Mouse (Mus musculus) heart, embryonic 12.5 days (tissue): ENCODE measurements around the gene Sparc. TPM values are rescaled to one million over a fixed set of nuclear protein-coding genes. Genes with fewer than 3 reads are reported as not detected.

Experiments used
- ATAC-seq: fragments of 200-750 bp; cut with Nextera tagmentation; 2 replicates; pipeline ENCODE4 v1.8.0; 2017; ENCODE audit warnings: moderate TSS enrichment, moderate library complexity; ENCODE audit not compliant: insufficient number of reproducible peaks, low FRiP score
- H3K27ac ChIP-seq: fragments of 300-500 bp; sonication (generic); 2 replicates; pipeline ENCODE4 v1.5.1; 2016; ENCODE audit warnings: mild to moderate bottlenecking, moderate library complexity; ENCODE audit not compliant: poor library complexity, severe bottlenecking
- H3K27me3 ChIP-seq: fragments of 300-500 bp; sonication (generic); replicated peaks from 2 replicates; pipeline ENCODE4 v1.6.1; 2016; ENCODE audit warnings: mild to moderate bottlenecking, moderate library complexity
- H3K36me3 ChIP-seq: fragments of 300-500 bp; sonication (generic); 2 replicates; pipeline ENCODE4 v1.6.1; 2016; ENCODE audit warnings: mild to moderate bottlenecking, moderate library complexity
- H3K4me1 ChIP-seq: fragments of 300-500 bp; sonication (generic); replicated peaks from 2 replicates; pipeline ENCODE4 v1.6.1; 2016; ENCODE audit warnings: mild to moderate bottlenecking
- H3K4me2 ChIP-seq: fragments of 300-500 bp; sonication (generic); 2 replicates; pipeline ENCODE4 v1.6.1; 2016; ENCODE audit warnings: mild to moderate bottlenecking, moderate library complexity
- H3K4me3 ChIP-seq: fragments of 300-500 bp; sonication (generic); 2 replicates; pipeline ENCODE4 v1.5.1; 2016; ENCODE audit warnings: mild to moderate bottlenecking
- H3K9ac ChIP-seq: fragments of 300-500 bp; sonication (generic); 2 replicates; pipeline ENCODE4 v1.6.1; 2016; ENCODE audit warnings: mild to moderate bottlenecking, moderate library complexity
- H3K9me3 ChIP-seq: fragments of 300-500 bp; sonication (generic); replicated peaks from 2 replicates; pipeline ENCODE4 v1.6.1; 2016; ENCODE audit warnings: mild to moderate bottlenecking, moderate library complexity
- WGBS: fragments of 180-500 bp; shearing (Covaris S2); methylation state at CpG from one replicate; pipeline ENCODE4 v1.1.7; 2016; 5-methylcytosine and 5-hydroxymethylcytosine counted together
- polyA plus RNA-seq: library from polyadenylated mRNA; unstranded; fragments of >200 nt; fragmentation: Nextera tagmentation; extraction: Ambion mirVana; gene quantifications from 2 replicates; pipeline ENCODE4 v1.2.1, GENCODE M21; 2016

Gene Sparc
- polyA plus RNA-seq, 1 experiment from 2014 or later, result 1,408 TPM

- ATAC-seq, result no peak
Observed at GRCm38 (mm10) chr11:55407133-55407532, 15.8 kb downstream of the Sparc start.

GRCm38 (mm10) chr11:55405601-55406469 is 17.1 kb downstream of the Sparc start:
- peaks cover 6% of the 10 kb centered on the region for H3K4me1 ChIP-seq
- WGBS, result 61% methylated on average over 8 of the region's 8 CpGs
- H3K27me3 ChIP-seq, result no peaks in the 10 kb centered on the region
- H3K9ac ChIP-seq, result no peak overlapping the region
- no peak overlapping the region for H3K4me2 ChIP-seq
- H3K27ac ChIP-seq, result peak overlapping the region; percentile 56; the same call in 1 of the 2 replicates
- H3K4me3 ChIP-seq, result no peak overlapping the region
- H3K36me3 ChIP-seq, result peaks cover 100% of the 10 kb centered on the region
- H3K9me3 ChIP-seq, result 0 out of 2 replicates have a peak, but pooled peaks cover 3% of the 10 kb centered on the region
- ATAC-seq, result peak; percentile 58; the same call in 1 of the 2 replicates

More at GRCm38 (mm10) chr11:55407133-55407532, 15.8 kb downstream of the Sparc start:
- WGBS, result 89% methylated on average over 4 of the region's 4 CpGs
- H3K4me1 ChIP-seq, result peaks cover 15% of the 10 kb centered on the region
- no peaks in the 10 kb centered on the region for H3K27me3 ChIP-seq
- peaks cover 98% of the 10 kb centered on the region for H3K36me3 ChIP-seq
- H3K4me3 ChIP-seq, result no peak overlapping the region
- 0 out of 2 replicates have a peak, but pooled peaks cover 3% of the 10 kb centered on the region for H3K9me3 ChIP-seq
- no peak overlapping the region for H3K9ac ChIP-seq
- no peak overlapping the region for H3K4me2 ChIP-seq
- no peak overlapping the region for H3K27ac ChIP-seq

- no peak for ATAC-seq
- peaks cover 98% of the 10 kb centered on the region for H3K36me3 ChIP-seq
- H3K9me3 ChIP-seq, result 0 out of 2 replicates have a peak, but pooled peaks cover 3% of the 10 kb centered on the region
- WGBS, result 85% methylated on average over 9 of the region's 9 CpGs
- H3K27ac ChIP-seq, result 0 out of 2 replicates have a peak overlapping the region, but pooled peaks have one; percentile 22
- H3K4me2 ChIP-seq, result no peak overlapping the region
- no peaks in the 10 kb centered on the region for H3K27me3 ChIP-seq
- no peaks in the 10 kb centered on the region for H3K4me1 ChIP-seq
- no peak overlapping the region for H3K4me3 ChIP-seq
- H3K9ac ChIP-seq, result no peak overlapping the region
Observed at GRCm38 (mm10) chr11:55404659-55405457, 18.1 kb downstream of the Sparc start.

- Histone ChIP-seq H3K9me3 (no peaks in the 10 kb centered on the region), H3K9ac (no peak overlapping the region), H3K4me3 (no peak overlapping the region), H3K4me2 (no peak overlapping the region), H3K4me1 (peaks cover 10% of the 10 kb centered on the region; the same call in 1 of the 2 replicates), H3K27ac (no peak overlapping the region), H3K27me3 (no peaks in the 10 kb centered on the region), H3K36me3 (peaks cover 93% of the 10 kb centered on the region)
- ATAC-seq, result no peak
- WGBS, result 91% methylated on average over 2 of the region's 2 CpGs
Observed at GRCm38 (mm10) chr11:55400863-55401262, 22.1 kb downstream of the Sparc start.

- no peaks in the 10 kb centered on the region for H3K9me3 ChIP-seq
- H3K4me1 ChIP-seq, result peaks cover 10% of the 10 kb centered on the region; the same call in 1 of the 2 replicates
- no peak; the same call in 1 of the 2 replicates for ATAC-seq
- 91% methylated on average over 8 of the region's 8 CpGs for WGBS
- no peak overlapping the region for H3K27ac ChIP-seq
- peaks cover 88% of the 10 kb centered on the region for H3K36me3 ChIP-seq
- H3K27me3 ChIP-seq, result no peaks in the 10 kb centered on the region
- no peak overlapping the region for H3K4me2 ChIP-seq
- H3K4me3 ChIP-seq, result no peak overlapping the region
- H3K9ac ChIP-seq, result no peak overlapping the region
Observed at GRCm38 (mm10) chr11:55398371-55398770, 24.6 kb downstream of the Sparc start.

- H3K9ac ChIP-seq, result no peak overlapping the region
- H3K4me3 ChIP-seq, result no peak overlapping the region
- H3K4me1 ChIP-seq, result peaks cover 10% of the 10 kb centered on the region; the same call in 1 of the 2 replicates
- no peaks in the 10 kb centered on the region for H3K27me3 ChIP-seq
- H3K36me3 ChIP-seq, result peaks cover 79% of the 10 kb centered on the region
- H3K9me3 ChIP-seq, result no peaks in the 10 kb centered on the region
- no peak for ATAC-seq
- no peak overlapping the region for H3K4me2 ChIP-seq
- 78% methylated on average over 9 of the region's 9 CpGs for WGBS
- peak overlapping the region; percentile 23; the same call in 1 of the 2 replicates for H3K27ac ChIP-seq
Observed at GRCm38 (mm10) chr11:55397441-55397840, 25.5 kb downstream of the Sparc start.

GRCm38 (mm10) chr11:55397036-55397435 is 25.9 kb downstream of the Sparc start:
- Histone ChIP-seq H3K4me1 (peaks cover 10% of the 10 kb centered on the region; the same call in 1 of the 2 replicates), H3K36me3 (peaks cover 75% of the 10 kb centered on the region), H3K9ac (no peak overlapping the region), H3K9me3 (no peaks in the 10 kb centered on the region), H3K27ac (peak overlapping the region; percentile 23; the same call in 1 of the 2 replicates), H3K27me3 (no peaks in the 10 kb centered on the region), H3K4me3 (no peak overlapping the region), H3K4me2 (no peak overlapping the region)
- 59% methylated on average over 2 of the region's 2 CpGs for WGBS
- ATAC-seq, result no peak

GRCm38 (mm10) chr11:55395073-55395642 is 27.8 kb downstream of the Sparc start:
- no peak overlapping the region for H3K4me2 ChIP-seq
- ATAC-seq, result no peak
- H3K4me1 ChIP-seq, result peaks cover 10% of the 10 kb centered on the region; the same call in 1 of the 2 replicates
- H3K9ac ChIP-seq, result no peak overlapping the region
- H3K27me3 ChIP-seq, result no peaks in the 10 kb centered on the region
- H3K36me3 ChIP-seq, result peaks cover 59% of the 10 kb centered on the region
- H3K27ac ChIP-seq, result no peak overlapping the region
- H3K9me3 ChIP-seq, result no peaks in the 10 kb centered on the region
- no peak overlapping the region for H3K4me3 ChIP-seq
- WGBS, result 71% methylated on average over 7 of the region's 7 CpGs

- no peak overlapping the region for H3K27ac ChIP-seq
- no peaks in the 10 kb centered on the region for H3K9me3 ChIP-seq
- H3K36me3 ChIP-seq, result peaks cover 53% of the 10 kb centered on the region
- peaks cover 10% of the 10 kb centered on the region; the same call in 1 of the 2 replicates for H3K4me1 ChIP-seq
- WGBS, result 76% methylated on average over 6 of the region's 6 CpGs
- no peak for ATAC-seq
- H3K4me3 ChIP-seq, result no peak overlapping the region
- H3K9ac ChIP-seq, result no peak overlapping the region
- H3K27me3 ChIP-seq, result no peaks in the 10 kb centered on the region
- H3K4me2 ChIP-seq, result no peak overlapping the region
Observed at GRCm38 (mm10) chr11:55394592-55394991, 28.4 kb downstream of the Sparc start.

GRCm38 (mm10) chr11:55392474-55392873 is 30.5 kb downstream of the Sparc start:
- H3K4me2 ChIP-seq, result peak overlapping the region; percentile 42
- no peak for ATAC-seq
- H3K4me1 ChIP-seq, result peaks cover 7% of the 10 kb centered on the region; the same call in 1 of the 2 replicates
- H3K9ac ChIP-seq, result no peak overlapping the region
- peaks cover 4% of the 10 kb centered on the region; the same call in 1 of the 2 replicates for H3K27me3 ChIP-seq
- peaks cover 32% of the 10 kb centered on the region for H3K36me3 ChIP-seq
- no peaks in the 10 kb centered on the region for H3K9me3 ChIP-seq
- 29% methylated on average over 10 of the region's 10 CpGs for WGBS
- no peak overlapping the region for H3K4me3 ChIP-seq
- no peak overlapping the region for H3K27ac ChIP-seq
